Mouse (Mus musculus) hindbrain, embryonic 13.5 days (tissue): ENCODE data around the gene St3gal6. TPM values are rescaled to one million over a fixed set of nuclear protein-coding genes. Genes with fewer than 3 reads are reported as not detected.

Experiments
- ATAC-seq: fragments of 200-750 bp; cut with Nextera tagmentation; 2 replicates; pipeline ENCODE4 v1.8.0; 2017; ENCODE audit warnings: moderate TSS enrichment; ENCODE audit not compliant: low FRiP score
- H3K27ac ChIP-seq: fragments of 300-500 bp; sonication (generic); 2 replicates; pipeline ENCODE4 v1.5.1; 2015; ENCODE audit warnings: inconsistent platforms, mild to moderate bottlenecking, moderate library complexity
- H3K27me3 ChIP-seq: fragments of 300-500 bp; sonication (generic); 2 replicates; pipeline ENCODE4 v1.6.1; 2015; ENCODE audit warnings: mild to moderate bottlenecking, inconsistent platforms
- H3K36me3 ChIP-seq: fragments of 300-500 bp; sonication (generic); 2 replicates; pipeline ENCODE4 v1.6.1; 2015; ENCODE audit warnings: mild to moderate bottlenecking, inconsistent platforms
- H3K4me1 ChIP-seq: fragments of 300-500 bp; sonication (generic); replicated peaks from 2 replicates; pipeline ENCODE4 v1.6.1; 2015; ENCODE audit warnings: inconsistent platforms
- H3K4me2 ChIP-seq: fragments of 300-500 bp; sonication (generic); 2 replicates; pipeline ENCODE4 v1.6.1; 2015; ENCODE audit warnings: inconsistent platforms, mild to moderate bottlenecking, moderate library complexity
- H3K4me3 ChIP-seq: fragments of 300-500 bp; sonication (generic); 2 replicates; pipeline ENCODE4 v1.5.1; 2015; ENCODE audit warnings: mild to moderate bottlenecking, inconsistent platforms
- H3K9ac ChIP-seq: fragments of 300-500 bp; sonication (generic); 2 replicates; pipeline ENCODE4 v1.6.1; 2015; ENCODE audit warnings: mild to moderate bottlenecking, inconsistent platforms
- H3K9me3 ChIP-seq: fragments of 300-500 bp; sonication (generic); 2 replicates; pipeline ENCODE4 v1.6.1; 2016; ENCODE audit warnings: inconsistent platforms
- WGBS: fragments of 180-500 bp; shearing (Covaris S2); methylation state at CpG from one replicate; pipeline ENCODE4 v1.1.7; 2015; 5-methylcytosine and 5-hydroxymethylcytosine counted together
- polyA plus RNA-seq: library from polyadenylated mRNA; unstranded; fragments of >200 nt; fragmentation: Nextera tagmentation; extraction: Ambion mirVana; gene quantifications from 2 replicates; pipeline ENCODE4 v1.2.1, GENCODE M21; 2015

The St3gal6 gene
- polyA plus RNA-seq, 1 experiment from 2014 or later, result 12.7 TPM

GRCm38 (mm10) chr16:58497886-58498713, 25.9 kb downstream of the St3gal6 start:
- H3K9ac ChIP-seq, result no peak overlapping the region
- no peak for ATAC-seq
- no peak overlapping the region for H3K4me3 ChIP-seq
- H3K9me3 ChIP-seq, result no peaks in the 10 kb centered on the region
- peaks cover 6% of the 10 kb centered on the region; the same call in 1 of the 2 replicates for H3K4me1 ChIP-seq
- H3K27me3 ChIP-seq, result no peaks in the 10 kb centered on the region
- peak overlapping the region; percentile 40; the same call in 1 of the 2 replicates for H3K27ac ChIP-seq
- no peak overlapping the region for H3K4me2 ChIP-seq
- 83% methylated on average over 9 of the region's 9 CpGs for WGBS
- no peaks in the 10 kb centered on the region for H3K36me3 ChIP-seq

- H3K4me1 ChIP-seq, result peaks cover 6% of the 10 kb centered on the region; the same call in 1 of the 2 replicates
- no peak overlapping the region for H3K4me3 ChIP-seq
- no peak overlapping the region for H3K9ac ChIP-seq
- no peak overlapping the region for H3K27ac ChIP-seq
- no peaks in the 10 kb centered on the region for H3K36me3 ChIP-seq
- H3K27me3 ChIP-seq, result no peaks in the 10 kb centered on the region
- no peak for ATAC-seq
- H3K9me3 ChIP-seq, result no peaks in the 10 kb centered on the region
- no peak overlapping the region for H3K4me2 ChIP-seq
Measured at GRCm38 (mm10) chr16:58496791-58497190, 27.3 kb downstream of the St3gal6 start.

GRCm38 (mm10) chr16:58487861-58488260, 36.2 kb downstream of the St3gal6 start:
- WGBS, result 89% methylated on average over 6 of the region's 6 CpGs

GRCm38 (mm10) chr16:58482296-58482695, 41.7 kb downstream of the St3gal6 start:
- no peak overlapping the region for H3K27ac ChIP-seq
- peaks cover 5% of the 10 kb centered on the region; the same call in 1 of the 2 replicates for H3K9me3 ChIP-seq
- ATAC-seq, result no peak
- peaks cover 6% of the 10 kb centered on the region for H3K36me3 ChIP-seq
- no peak overlapping the region for H3K9ac ChIP-seq
- H3K4me2 ChIP-seq, result no peak overlapping the region
- no peaks in the 10 kb centered on the region for H3K27me3 ChIP-seq
- WGBS, result 67% methylated on average over 3 of the region's 3 CpGs
- H3K4me1 ChIP-seq, result no peaks in the 10 kb centered on the region
- H3K4me3 ChIP-seq, result no peak overlapping the region

More at GRCm38 (mm10) chr16:58487861-58488260, 36.2 kb downstream of the St3gal6 start:
- H3K27ac ChIP-seq, result no peak overlapping the region
- no peaks in the 10 kb centered on the region for H3K4me1 ChIP-seq
- no peaks in the 10 kb centered on the region for H3K9me3 ChIP-seq
- no peak overlapping the region for H3K9ac ChIP-seq
- ATAC-seq, result no peak
- H3K27me3 ChIP-seq, result no peaks in the 10 kb centered on the region
- H3K4me2 ChIP-seq, result no peak overlapping the region
- no peak overlapping the region for H3K4me3 ChIP-seq
- H3K36me3 ChIP-seq, result no peaks in the 10 kb centered on the region

- peaks cover 5% of the 10 kb centered on the region; the same call in 1 of the 2 replicates for H3K9me3 ChIP-seq
- H3K27me3 ChIP-seq, result no peaks in the 10 kb centered on the region
- H3K4me1 ChIP-seq, result no peaks in the 10 kb centered on the region
- H3K36me3 ChIP-seq, result peaks cover 6% of the 10 kb centered on the region
- ATAC-seq, result no peak
- H3K27ac ChIP-seq, result no peak overlapping the region
- no peak overlapping the region for H3K9ac ChIP-seq
- no peak overlapping the region for H3K4me3 ChIP-seq
- 87% methylated on average over 5 of the region's 5 CpGs for WGBS
- no peak overlapping the region for H3K4me2 ChIP-seq
Measured at GRCm38 (mm10) chr16:58481906-58482270, 42.2 kb downstream of the St3gal6 start.

- Histone ChIP-seq H3K4me2 (no peak overlapping the region), H3K4me1 (no peaks in the 10 kb centered on the region), H3K27ac (no peak overlapping the region), H3K4me3 (no peak overlapping the region), H3K27me3 (no peaks in the 10 kb centered on the region), H3K36me3 (peaks cover 6% of the 10 kb centered on the region), H3K9ac (no peak overlapping the region), H3K9me3 (peaks cover 5% of the 10 kb centered on the region; the same call in 1 of the 2 replicates)
- no peak for ATAC-seq
- 81% methylated on average over 9 of the region's 9 CpGs for WGBS
Measured at GRCm38 (mm10) chr16:58481219-58481905, 42.7 kb downstream of the St3gal6 start.

- H3K27ac ChIP-seq, result no peak overlapping the region
- peaks cover 5% of the 10 kb centered on the region; the same call in 1 of the 2 replicates for H3K9me3 ChIP-seq
- H3K36me3 ChIP-seq, result peaks cover 6% of the 10 kb centered on the region
- WGBS, result 87% methylated on average over 4 of the region's 4 CpGs
- H3K9ac ChIP-seq, result no peak overlapping the region
- H3K27me3 ChIP-seq, result no peaks in the 10 kb centered on the region
- H3K4me3 ChIP-seq, result no peak overlapping the region
- no peak overlapping the region for H3K4me2 ChIP-seq
- no peak for ATAC-seq
- no peaks in the 10 kb centered on the region for H3K4me1 ChIP-seq
Measured at GRCm38 (mm10) chr16:58479898-58480448, 44.1 kb downstream of the St3gal6 start.

- H3K27ac ChIP-seq, result no peak overlapping the region
- H3K9me3 ChIP-seq, result peaks cover 5% of the 10 kb centered on the region; the same call in 1 of the 2 replicates
- ATAC-seq, result no peak
- 83% methylated on average over 2 of the region's 2 CpGs for WGBS
- H3K4me2 ChIP-seq, result no peak overlapping the region
- H3K4me1 ChIP-seq, result no peaks in the 10 kb centered on the region
- H3K4me3 ChIP-seq, result no peak overlapping the region
- H3K27me3 ChIP-seq, result no peaks in the 10 kb centered on the region
- H3K9ac ChIP-seq, result no peak overlapping the region
- peaks cover 25% of the 10 kb centered on the region for H3K36me3 ChIP-seq
Measured at GRCm38 (mm10) chr16:58476363-58476762, 47.7 kb downstream of the St3gal6 start.

- H3K9ac ChIP-seq, result no peak overlapping the region
- ATAC-seq, result no peak
- H3K36me3 ChIP-seq, result peaks cover 25% of the 10 kb centered on the region
- H3K27me3 ChIP-seq, result no peaks in the 10 kb centered on the region
- no peak overlapping the region for H3K4me3 ChIP-seq
- H3K9me3 ChIP-seq, result peaks cover 5% of the 10 kb centered on the region; the same call in 1 of the 2 replicates
- 93% methylated on average over 3 of the region's 3 CpGs for WGBS
- H3K27ac ChIP-seq, result no peak overlapping the region
- no peak overlapping the region for H3K4me2 ChIP-seq
- no peaks in the 10 kb centered on the region for H3K4me1 ChIP-seq
Measured at GRCm38 (mm10) chr16:58475544-58476154, 48.4 kb downstream of the St3gal6 start.

GRCm38 (mm10) chr16:58474875-58475274, 49.2 kb downstream of the St3gal6 start:
- no peak overlapping the region for H3K4me3 ChIP-seq
- H3K9ac ChIP-seq, result no peak overlapping the region
- H3K36me3 ChIP-seq, result peaks cover 25% of the 10 kb centered on the region
- no peaks in the 10 kb centered on the region for H3K27me3 ChIP-seq
- H3K4me1 ChIP-seq, result no peaks in the 10 kb centered on the region
- no peak for ATAC-seq
- peaks cover 5% of the 10 kb centered on the region; the same call in 1 of the 2 replicates for H3K9me3 ChIP-seq
- 54% methylated on average over 3 of the region's 3 CpGs for WGBS
- H3K27ac ChIP-seq, result no peak overlapping the region
- no peak overlapping the region for H3K4me2 ChIP-seq

- no peak overlapping the region for H3K4me3 ChIP-seq
- no peak overlapping the region for H3K27ac ChIP-seq
- no peak overlapping the region for H3K4me2 ChIP-seq
- H3K27me3 ChIP-seq, result no peaks in the 10 kb centered on the region
- H3K36me3 ChIP-seq, result peaks cover 33% of the 10 kb centered on the region
- WGBS, result 88% methylated on average over 4 of the region's 4 CpGs
- no peak overlapping the region for H3K9ac ChIP-seq
- no peak for ATAC-seq
- no peaks in the 10 kb centered on the region for H3K9me3 ChIP-seq
- no peaks in the 10 kb centered on the region for H3K4me1 ChIP-seq
Measured at GRCm38 (mm10) chr16:58470841-58471240, 53.2 kb downstream of the St3gal6 start.

GRCm38 (mm10) chr16:58470061-58470460, 54.0 kb downstream of the St3gal6 start:
- no peaks in the 10 kb centered on the region for H3K4me1 ChIP-seq
- no peak overlapping the region for H3K4me2 ChIP-seq
- 86% methylated on average over 8 of the region's 8 CpGs for WGBS
- no peak for ATAC-seq
- H3K4me3 ChIP-seq, result no peak overlapping the region
- no peak overlapping the region for H3K9ac ChIP-seq
- no peak overlapping the region for H3K27ac ChIP-seq
- no peaks in the 10 kb centered on the region for H3K9me3 ChIP-seq
- H3K36me3 ChIP-seq, result peaks cover 41% of the 10 kb centered on the region
- no peaks in the 10 kb centered on the region for H3K27me3 ChIP-seq
